Mouse (Mus musculus): ENCODE measurements around the gene Tmem132d. TPM values are rescaled to one million over a fixed set of nuclear protein-coding genes. Genes with fewer than 3 reads are reported as not detected.

The Tmem132d gene
- polyA plus RNA-seq (2015; fragmentation: Nextera tagmentation; extraction: Ambion mirVana) = 0.11 and 0.35 TPM in 2 replicates

DNA sequence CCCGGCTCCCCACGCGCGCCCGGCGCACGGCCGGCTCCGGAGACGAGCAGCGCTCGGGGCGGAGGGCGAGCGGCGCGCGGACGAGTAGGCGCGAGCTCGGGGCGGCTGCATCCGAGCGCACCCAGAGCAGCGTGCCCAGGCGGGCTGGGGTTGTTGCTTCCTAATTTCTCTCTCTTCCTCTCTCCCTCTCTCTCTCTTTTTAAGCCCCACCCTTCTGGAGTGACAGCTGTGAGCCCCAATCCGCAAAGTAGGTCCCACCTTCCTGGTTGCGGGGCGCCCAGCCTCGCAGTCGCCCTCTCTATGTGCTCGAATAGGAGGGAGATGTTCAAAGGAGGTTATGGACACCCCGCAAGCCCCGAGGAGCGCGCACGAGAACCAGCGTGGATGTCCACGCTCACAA is at the start of gene Tmem132d:
Gene Tmem132d, minus strand, starts transcription at position 162 of the 400 bp plus-strand sequence.

Other genes with a start within 250 kb of the Tmem132d start
- gene Fzd10, start 167.8 kb upstream of the Tmem132d start, polyA plus RNA-seq (2015; fragmentation: Nextera tagmentation; extraction: Ambion mirVana) = 0.25 and 0.29 TPM in 2 replicates